Mouse (Mus musculus) small intestine, adult 2 months (tissue): ENCODE results near the gene Pla1a. TPM values are rescaled to one million over a fixed set of nuclear protein-coding genes. Genes with fewer than 3 reads are reported as not detected.

Experiments used
- H3K27ac ChIP-seq: fragments of 200-500 bp; 2 replicates; pipeline ENCODE4 v1.5.1; 2012; ENCODE audit warnings: low read depth, low read length, control low read depth, inconsistent platforms; ENCODE audit not compliant: insufficient read depth
- H3K27me3 ChIP-seq: fragments of 200-500 bp; 2 replicates; pipeline ENCODE4 v1.6.1; 2012; ENCODE audit warnings: mild to moderate bottlenecking, moderate library complexity, low read length, inconsistent platforms; ENCODE audit not compliant: control insufficient read depth, insufficient read depth
- H3K36me3 ChIP-seq: fragments of 200-500 bp; 2 replicates; pipeline ENCODE4 v1.6.1; 2012; ENCODE audit warnings: mild to moderate bottlenecking, low read length, control low read depth, inconsistent platforms; ENCODE audit not compliant: control insufficient read depth, insufficient read depth
- H3K4me1 ChIP-seq: fragments of 200-500 bp; 2 replicates; pipeline ENCODE4 v1.6.1; 2012; ENCODE audit warnings: low read length, inconsistent platforms, mixed read lengths; ENCODE audit not compliant: control insufficient read depth, insufficient read depth, insufficient read length
- H3K4me3 ChIP-seq: fragments of 200-500 bp; 2 replicates; pipeline ENCODE4 v1.5.1; 2012; ENCODE audit warnings: low read depth, mild to moderate bottlenecking, control low read depth, inconsistent platforms, low read length, moderate library complexity
- CTCF ChIP-seq: fragments of 200-500 bp; IDR thresholded peaks from 2 replicates; pipeline ENCODE4 v1.5.1; 2012; ENCODE audit warnings: low read depth, mild to moderate bottlenecking, control low read depth, inconsistent platforms, low read length, moderate library complexity, mixed read lengths; ENCODE audit not compliant: insufficient replicate concordance, insufficient read length; ENCODE audit errors: extremely low read depth
- POLR2A ChIP-seq: fragments of 200-500 bp; IDR thresholded peaks from 2 replicates; pipeline ENCODE4 v1.6.1; 2012; ENCODE audit warnings: low read depth, mild to moderate bottlenecking, control low read depth, inconsistent platforms, low read length, moderate library complexity
- WGBS: fragments of 180-500 bp; shearing (Covaris S2); methylation state at CpG from one replicate; pipeline ENCODE4 v1.1.7; 2018; 5-methylcytosine and 5-hydroxymethylcytosine counted together
- polyA plus RNA-seq: library from polyadenylated mRNA; depleted of rRNA; stranded (reverse); fragments of >200 nt; gene quantifications from 2 replicates; pipeline ENCODE4 v1.2.3, GENCODE M21; 2012

Pla1a gene
- polyA plus RNA-seq, 1 experiment: 0.86 TPM

- no peak overlapping the region for H3K4me3 ChIP-seq
- TF ChIP-seq CTCF (no peak), POLR2A (no peak)
- no peak overlapping the region for H3K27ac ChIP-seq
- no peaks in the 10 kb centered on the region for H3K27me3 ChIP-seq
- H3K36me3 ChIP-seq: no peaks in the 10 kb centered on the region
- 80% methylated on average over 5 of the region's 5 CpGs for WGBS
- peaks cover 7% of the 10 kb centered on the region for H3K4me1 ChIP-seq
Measured at GRCm38 (mm10) chr16:38406293-38406692, 26.7 kb downstream of the Pla1a start.

GRCm38 (mm10) chr16:38403639-38404038 lies 29.3 kb downstream of the Pla1a start:
- TF ChIP-seq CTCF (no peak), POLR2A (no peak)
- no peak overlapping the region for H3K4me3 ChIP-seq
- H3K4me1 ChIP-seq: peaks cover 9% of the 10 kb centered on the region
- H3K27me3 ChIP-seq: no peaks in the 10 kb centered on the region
- no peak overlapping the region for H3K27ac ChIP-seq
- no peaks in the 10 kb centered on the region for H3K36me3 ChIP-seq
- 77% methylated on average over 7 of the region's 7 CpGs for whole genome bisulfite sequencing

DNA sequence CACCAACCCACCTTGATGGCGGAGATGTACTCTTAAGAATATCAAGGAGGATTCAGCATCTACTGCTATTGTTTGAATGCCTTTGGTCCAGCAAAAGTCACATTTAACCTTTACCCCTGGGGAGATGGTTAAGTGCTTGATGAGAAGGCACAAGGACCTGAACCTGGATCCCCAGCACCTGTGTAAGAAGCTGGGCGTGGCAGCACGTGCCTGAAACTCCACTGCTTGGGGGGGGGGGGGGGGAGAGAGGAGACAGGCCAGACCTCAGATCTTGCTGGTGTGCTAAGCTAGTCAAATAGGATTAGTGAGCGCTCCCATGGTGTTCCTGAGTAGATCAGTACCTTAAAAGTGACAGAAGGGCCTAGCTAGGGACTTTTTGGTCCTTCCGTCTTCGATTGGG lies 31.5 kb downstream of the Pla1a start:
- no peak for TF ChIP-seq POLR2A
- no peak for TF ChIP-seq CTCF
- Histone ChIP-seq H3K4me3 (no peak overlapping the region), H3K4me1 (peaks cover 6% of the 10 kb centered on the region), H3K27ac (no peak overlapping the region), H3K27me3 (no peaks in the 10 kb centered on the region), H3K36me3 (no peaks in the 10 kb centered on the region)
- 78% methylated on average over 6 of the region's 6 CpGs for WGBS

DNA sequence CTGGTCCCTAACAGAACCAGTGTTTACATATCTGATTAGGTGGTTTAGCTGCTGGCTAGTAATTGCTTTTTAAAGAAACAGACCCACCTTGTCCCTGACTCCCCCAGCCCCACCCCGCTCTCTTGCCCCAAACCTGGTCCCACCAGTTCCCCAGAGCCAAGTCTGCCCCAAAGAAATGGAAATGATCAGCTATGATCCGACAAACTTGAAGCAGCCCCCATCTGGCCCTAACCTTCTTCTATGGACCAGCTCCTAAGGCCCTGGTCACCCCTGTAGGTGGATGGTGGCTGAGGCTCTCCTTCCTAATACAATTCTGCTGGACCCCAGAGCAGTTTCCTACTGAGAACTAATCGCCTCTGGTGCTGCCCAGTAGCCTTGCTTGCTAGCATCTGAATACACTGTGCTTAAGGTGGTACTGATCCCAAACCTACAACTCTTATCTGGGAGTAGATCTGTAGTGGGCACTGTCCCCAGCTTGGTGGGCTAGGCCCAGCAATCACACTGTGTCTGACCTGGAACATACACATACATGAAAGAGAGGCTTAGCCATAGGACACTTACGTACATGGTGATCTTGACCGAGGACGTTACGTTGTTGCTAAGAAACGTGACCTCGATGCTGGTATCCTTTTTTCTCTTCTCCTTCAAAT lies 32.5 kb downstream of the Pla1a start:
- Histone ChIP-seq H3K4me1 (peaks cover 2% of the 10 kb centered on the region; the same call in 1 of the 2 replicates), H3K4me3 (no peak overlapping the region), H3K27me3 (no peaks in the 10 kb centered on the region), H3K36me3 (no peaks in the 10 kb centered on the region), H3K27ac (no peak overlapping the region)
- no peak for TF ChIP-seq CTCF
- TF ChIP-seq POLR2A: no peak
- 76% methylated on average over 9 of the region's 9 CpGs for WGBS

DNA sequence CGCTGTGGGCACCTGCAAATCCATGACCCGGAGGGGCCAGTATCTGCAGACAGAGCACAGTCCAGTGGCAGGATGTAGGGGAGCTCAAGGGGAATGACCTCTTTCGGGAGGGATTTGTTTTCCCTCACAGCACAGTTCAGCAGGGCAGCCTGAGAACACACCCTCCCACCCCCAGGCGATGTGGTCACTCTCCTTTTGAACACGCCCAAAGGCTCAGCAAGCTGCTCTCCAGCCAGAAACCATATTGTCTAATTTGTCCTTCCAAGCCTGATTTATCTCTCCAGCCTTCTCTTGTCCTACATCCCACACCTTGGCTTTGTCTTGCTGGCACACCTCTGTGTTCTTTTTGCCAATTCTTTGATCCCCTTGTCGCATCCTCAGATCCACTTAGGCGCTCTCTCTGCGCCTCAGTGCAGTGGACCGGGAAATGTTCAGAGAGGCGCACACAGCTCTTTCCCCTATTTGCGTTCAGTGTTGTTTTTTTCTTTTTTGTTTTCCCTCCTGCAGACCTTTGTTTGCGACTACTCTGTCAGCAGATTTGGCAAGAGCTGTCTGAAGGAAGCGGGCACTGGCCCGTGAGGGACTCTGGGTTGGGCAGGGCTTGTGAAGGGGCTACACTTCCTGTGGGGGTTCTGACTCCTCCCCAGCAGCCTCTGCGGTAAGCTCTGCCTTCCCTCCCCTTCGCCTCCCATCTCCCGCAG lies 33.3 kb downstream of the Pla1a start:
- Histone ChIP-seq H3K36me3 (no peaks in the 10 kb centered on the region), H3K27me3 (no peaks in the 10 kb centered on the region), H3K4me1 (peaks cover 2% of the 10 kb centered on the region; the same call in 1 of the 2 replicates), H3K4me3 (peak overlapping the region; percentile 38), H3K27ac (peak overlapping the region; percentile 28; the same call in 1 of the 2 replicates)
- TF ChIP-seq CTCF (no peak), POLR2A (no peak)
- WGBS: 39% methylated on average over 17 of the region's 17 CpGs

GRCm38 (mm10) chr16:38399076-38399475 lies 33.9 kb downstream of the Pla1a start:
- Histone ChIP-seq H3K27me3 (no peaks in the 10 kb centered on the region), H3K4me3 (no peak overlapping the region), H3K27ac (peak overlapping the region; percentile 15; the same call in 1 of the 2 replicates), H3K36me3 (no peaks in the 10 kb centered on the region), H3K4me1 (peaks cover 2% of the 10 kb centered on the region; the same call in 1 of the 2 replicates)
- TF ChIP-seq POLR2A: no peak
- TF ChIP-seq CTCF: no peak
- WGBS: 77% methylated on average over 3 of the region's 3 CpGs

- H3K4me3 ChIP-seq: no peak overlapping the region
- H3K27ac ChIP-seq: no peak overlapping the region
- WGBS: 69% methylated on average over 6 of the region's 6 CpGs
- H3K27me3 ChIP-seq: no peaks in the 10 kb centered on the region
- TF ChIP-seq POLR2A (no peak), CTCF (no peak)
- H3K4me1 ChIP-seq: peaks cover 2% of the 10 kb centered on the region; the same call in 1 of the 2 replicates
- no peaks in the 10 kb centered on the region for H3K36me3 ChIP-seq
Measured at GRCm38 (mm10) chr16:38398266-38398665, 34.7 kb downstream of the Pla1a start.
